Mouse (Mus musculus): ENCODE data around the gene Dntt.

DNA sequence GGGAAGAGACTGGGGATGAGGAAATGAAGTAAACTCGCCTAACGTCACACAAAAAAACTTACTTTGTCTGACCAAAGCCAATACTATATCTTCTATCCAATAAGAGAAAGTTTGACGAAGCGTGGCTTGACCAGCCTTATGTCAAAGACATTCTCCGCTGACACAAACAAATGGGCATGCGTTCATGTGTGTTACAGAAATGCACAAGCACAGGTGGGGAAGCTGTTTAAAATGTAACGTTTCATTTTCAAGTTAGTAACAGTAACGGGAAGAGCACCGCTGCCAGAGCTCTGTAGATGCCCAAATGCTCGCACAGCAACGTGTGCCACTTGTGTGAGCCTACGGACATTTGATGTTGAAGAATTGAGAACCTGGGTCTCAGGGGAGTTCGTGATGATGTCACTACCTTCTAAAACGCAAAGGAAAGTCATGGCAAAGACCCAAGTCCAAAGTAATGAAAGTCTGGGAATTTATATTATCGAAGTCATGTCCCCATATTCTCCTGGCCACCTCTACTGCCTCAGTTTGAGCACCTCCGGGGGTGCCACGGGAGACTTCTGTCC is 38.2 kb upstream of the Dntt start:
- TF ChIP-seq ZC3H11A (IDR thresholded peaks at IDR 0.05; ENCODE audit: borderline replicate concordance, low read depth, low read length) (no peak), CHD2 (IDR thresholded peaks at IDR 0.05; ENCODE audit: low read depth, low read length) (no peak), MAFK (IDR thresholded peaks at IDR 0.05; ENCODE audit: insufficient read depth, low read depth, low read length) (no peak)
